Mouse (Mus musculus) thymus, postnatal 36 days (tissue): ENCODE measurements at regions not wholly inside any gene's neighbourhood (a gene's known extent, or its start where the extent isn't known, plus 50 kb on each side); places are given as distances from the start of the nearest gene placed in this dataset.

Source experiments
- DNase-seq, 2 experiments: peaks; one replicate each; pipeline ENCODE4 v3.0.0; 2022; ENCODE audit warnings: mixed read lengths in 2 of 2

- no peak for DNase-seq
These were observed 67.6 kb upstream of the Arsj start for GRCm38 (mm10) chr3:126295932-126296331.

- no peak for DNase-seq
These were observed 64.2 kb upstream of the Arsj start for GRCm38 (mm10) chr3:126299257-126299656.

- no peak for DNase-seq
These were observed 55.2 kb upstream of the Arsj start for GRCm38 (mm10) chr3:126308303-126308702.
